Mouse (Mus musculus) kidney, adult 2 months (tissue): ENCODE measurements around the gene Fry. TPM values are rescaled to one million over a fixed set of nuclear protein-coding genes. Genes with fewer than 3 reads are reported as not detected.

Experiments used
- DNase-seq: peaks from one replicate; pipeline ENCODE4 v3.0.0; 2021
- H3K27ac ChIP-seq: fragments of 200-500 bp; 2 replicates; pipeline ENCODE4 v1.5.1; 2012; ENCODE audit warnings: low read depth, low read length, control low read depth, inconsistent platforms; ENCODE audit not compliant: insufficient read depth
- H3K27me3 ChIP-seq: fragments of 200-500 bp; replicated peaks from 2 replicates; pipeline ENCODE4 v1.6.1; 2012; ENCODE audit warnings: mild to moderate bottlenecking, moderate library complexity, low read length, inconsistent platforms; ENCODE audit not compliant: control insufficient read depth, insufficient read depth
- H3K36me3 ChIP-seq: fragments of 200-500 bp; 2 replicates; pipeline ENCODE4 v1.6.1; 2012; ENCODE audit warnings: mild to moderate bottlenecking, moderate library complexity, low read length, inconsistent platforms; ENCODE audit not compliant: control insufficient read depth, insufficient read depth
- H3K4me1 ChIP-seq: fragments of 200-500 bp; 2 replicates; pipeline ENCODE4 v1.6.1; 2011; ENCODE audit warnings: low read length; ENCODE audit not compliant: control insufficient read depth, insufficient read depth
- H3K4me3 ChIP-seq: fragments of 200-500 bp; 2 replicates; pipeline ENCODE4 v1.5.1; 2011; ENCODE audit warnings: mild to moderate bottlenecking, low read depth, low read length, control low read depth; ENCODE audit not compliant: insufficient read depth
- CTCF ChIP-seq: fragments of 200-500 bp; conservative IDR thresholded peaks from 2 replicates; pipeline ENCODE4 v1.5.1; 2011; ENCODE audit warnings: low read depth, mild to moderate bottlenecking, control low read depth, low read length, moderate library complexity, mixed read lengths; ENCODE audit not compliant: insufficient read depth, insufficient read length
- POLR2A ChIP-seq: fragments of 200-500 bp; IDR thresholded peaks from one replicate; pipeline ENCODE4 v1.6.1; 2011; ENCODE audit warnings: low read depth, low read length, control low read depth
- WGBS: fragments of 180-500 bp; shearing (Covaris S2); methylation state at CpG from one replicate; pipeline ENCODE4 v1.1.7; 2018; 5-methylcytosine and 5-hydroxymethylcytosine counted together
- polyA plus RNA-seq: library from polyadenylated mRNA; depleted of rRNA; stranded (reverse); fragments of >200 nt; gene quantifications from 2 replicates; pipeline ENCODE4 v1.2.3, GENCODE M21; 2012

Fry gene
- polyA plus RNA-seq, 1 experiment = 12.9 TPM

DNA sequence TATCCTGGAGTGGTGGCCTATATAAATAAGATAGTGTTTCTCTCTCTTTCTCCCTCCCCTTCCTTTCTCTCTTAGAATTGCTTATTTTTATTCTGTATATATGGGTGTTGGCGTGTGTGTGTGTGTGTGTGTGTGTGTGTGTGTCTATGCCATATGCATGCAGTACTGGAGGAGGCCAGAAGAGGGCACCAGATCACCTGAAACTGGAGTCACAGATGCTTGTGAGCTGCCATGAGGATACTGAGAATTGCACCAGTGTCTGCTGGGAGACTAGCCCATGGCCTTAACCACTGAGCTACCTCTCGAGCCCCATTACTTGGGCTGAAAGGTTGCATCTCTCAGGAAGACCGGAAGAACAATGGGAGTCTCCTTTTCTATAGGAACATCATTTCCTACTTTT lies 149.8 kb downstream of the Fry start:
- no peaks in the 10 kb centered on the region; the same call in none of the 2 replicates for H3K4me1 ChIP-seq
- no peak for DNase-seq
- H3K4me3 ChIP-seq = no peak overlapping the region
- H3K27me3 ChIP-seq = no peaks in the 10 kb centered on the region
- TF ChIP-seq POLR2A = no peak
- peak; percentile 26; the same call in 1 of the 2 replicates for TF ChIP-seq CTCF
- H3K27ac ChIP-seq = no peak overlapping the region
- H3K36me3 ChIP-seq = no peaks in the 10 kb centered on the region
- WGBS = 94% methylated on average over 3 of the region's 3 CpGs

DNA sequence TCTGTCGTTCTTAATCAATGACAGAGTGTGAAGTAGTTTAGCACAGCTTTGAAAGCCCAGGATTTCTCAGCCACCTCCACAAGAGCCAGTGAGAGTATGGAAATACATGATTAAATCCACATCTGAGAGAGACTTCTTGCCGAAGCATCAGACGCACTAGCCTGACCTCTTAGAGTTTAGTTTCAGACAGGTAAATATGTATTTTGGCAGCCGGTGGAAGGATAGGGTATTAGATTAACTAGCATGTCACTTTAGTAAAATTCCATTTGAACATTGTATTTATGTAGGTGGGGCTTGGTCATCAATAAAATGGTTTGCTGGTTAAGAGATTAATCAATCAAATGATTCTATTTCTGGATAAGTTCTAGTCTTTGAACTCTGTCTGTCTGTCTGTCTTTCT lies 152.0 kb downstream of the Fry start:
- TF ChIP-seq CTCF = no peak
- TF ChIP-seq POLR2A = no peak
- DNase-seq = no peak
- 57% methylated on average over 4 of the region's 4 CpGs for WGBS

DNA sequence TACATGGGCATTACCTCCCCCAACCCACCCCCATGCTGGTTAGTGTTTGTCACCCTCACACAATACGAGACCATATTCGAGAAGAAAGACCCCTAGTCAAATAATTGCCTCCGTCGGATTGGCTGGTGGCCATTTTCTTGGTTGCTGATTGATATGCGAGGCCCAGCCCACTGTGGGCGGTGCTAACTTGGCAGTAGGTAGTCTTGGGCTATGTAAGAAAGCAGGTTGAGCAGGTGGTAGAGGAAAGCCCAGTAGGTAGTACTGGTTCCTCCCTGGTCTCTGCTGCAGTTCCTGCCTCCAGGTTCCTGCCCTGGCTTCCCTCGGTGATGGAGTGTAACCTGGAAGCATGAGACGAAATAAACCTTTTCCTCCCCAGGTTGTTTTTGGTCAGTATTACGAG lies 153.7 kb downstream of the Fry start:
- H3K36me3 ChIP-seq = no peaks in the 10 kb centered on the region
- no peak overlapping the region for H3K27ac ChIP-seq
- no peaks in the 10 kb centered on the region for H3K27me3 ChIP-seq
- H3K4me3 ChIP-seq = no peak overlapping the region
- H3K4me1 ChIP-seq = no peaks in the 10 kb centered on the region; the same call in 1 of the 2 replicates
- 96% methylated on average over 9 of the region's 9 CpGs for WGBS
- no peak for TF ChIP-seq POLR2A
- no peak for TF ChIP-seq CTCF
- DNase-seq = no peak

More for the DNA sequence above, 152.0 kb downstream of the Fry start:
- H3K27me3 ChIP-seq = no peaks in the 10 kb centered on the region
- peak overlapping the region; percentile 28 for H3K27ac ChIP-seq
- H3K36me3 ChIP-seq = no peaks in the 10 kb centered on the region
- H3K4me3 ChIP-seq = no peak overlapping the region
- no peaks in the 10 kb centered on the region; the same call in 1 of the 2 replicates for H3K4me1 ChIP-seq

DNA sequence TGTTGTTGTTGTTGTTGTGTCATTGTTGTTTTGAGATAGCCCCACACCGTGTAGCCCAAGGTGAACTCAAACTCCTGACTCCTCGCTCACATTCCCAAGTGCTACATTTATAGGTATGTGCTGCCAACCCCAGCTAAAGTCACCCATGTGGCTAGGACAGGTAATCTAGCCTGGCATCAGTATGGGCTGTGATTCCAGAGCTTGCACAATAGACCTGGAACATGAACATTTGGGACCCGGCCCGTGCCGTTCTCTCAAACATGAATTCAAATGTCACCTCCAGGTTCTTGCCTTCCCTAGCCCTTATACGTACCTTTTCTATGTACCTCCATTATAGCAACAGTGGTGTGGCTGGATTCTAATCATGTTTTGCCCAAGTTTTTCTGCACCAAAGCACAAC lies 156.9 kb downstream of the Fry start:
- no peak overlapping the region for H3K27ac ChIP-seq
- WGBS = 82% methylated on average over 6 of the region's 6 CpGs
- H3K4me3 ChIP-seq = no peak overlapping the region
- no peak for DNase-seq
- TF ChIP-seq CTCF (no peak), POLR2A (no peak)
- H3K27me3 ChIP-seq = no peaks in the 10 kb centered on the region
- no peaks in the 10 kb centered on the region for H3K36me3 ChIP-seq
- no peaks in the 10 kb centered on the region for H3K4me1 ChIP-seq

DNA sequence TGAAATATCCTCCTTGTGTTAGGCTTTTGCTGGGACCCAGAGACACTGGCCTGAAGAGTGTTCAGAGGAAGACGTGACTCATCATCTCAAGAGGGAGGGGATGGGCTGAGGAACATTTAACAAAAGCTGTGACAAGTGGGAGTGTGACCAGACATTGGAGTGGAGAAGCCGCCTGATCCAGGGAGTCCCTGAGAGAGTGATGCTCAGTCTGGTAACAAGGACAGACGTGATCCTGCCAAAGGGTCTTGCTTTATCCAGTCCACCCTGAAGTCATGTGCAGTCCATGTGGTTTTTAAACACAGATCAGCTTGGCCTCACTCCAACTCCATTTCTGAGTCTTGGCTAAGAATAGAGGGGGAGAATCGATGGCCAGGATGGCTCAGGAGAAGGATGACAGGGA lies 158.2 kb downstream of the Fry start:
- Histone ChIP-seq H3K4me1 (no peaks in the 10 kb centered on the region), H3K36me3 (no peaks in the 10 kb centered on the region), H3K27ac (no peak overlapping the region), H3K4me3 (no peak overlapping the region), H3K27me3 (no peaks in the 10 kb centered on the region)
- TF ChIP-seq POLR2A = no peak
- no peak for TF ChIP-seq CTCF
- no peak for DNase-seq
- WGBS = 63% methylated on average over 4 of the region's 4 CpGs

DNA sequence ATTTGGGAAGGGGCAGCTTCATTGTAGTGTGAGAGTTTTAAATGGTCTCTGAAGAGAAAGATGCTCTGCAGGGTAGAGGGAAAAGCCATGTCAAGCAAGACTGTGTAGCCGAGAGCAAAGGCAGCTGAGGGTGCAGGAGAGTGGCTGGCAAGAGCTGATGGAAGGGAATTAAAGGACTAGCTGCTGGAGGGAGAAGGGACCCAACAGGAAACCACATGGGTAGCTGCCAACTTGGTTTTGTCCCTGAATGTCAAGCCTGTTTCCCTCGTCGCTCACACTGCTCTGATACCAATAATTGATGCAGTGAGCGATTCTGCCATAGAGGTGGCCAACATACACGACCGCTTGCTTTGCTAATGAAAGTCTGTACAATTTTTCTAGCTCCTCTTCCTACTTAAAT lies 160.9 kb downstream of the Fry start:
- TF ChIP-seq CTCF (no peak), POLR2A (no peak)
- no peak for DNase-seq
- no peaks in the 10 kb centered on the region for H3K27me3 ChIP-seq
- H3K4me3 ChIP-seq = no peak overlapping the region
- WGBS = 75% methylated on average over 6 of the region's 6 CpGs
- no peaks in the 10 kb centered on the region for H3K4me1 ChIP-seq
- H3K27ac ChIP-seq = no peak overlapping the region
- no peaks in the 10 kb centered on the region for H3K36me3 ChIP-seq

DNA sequence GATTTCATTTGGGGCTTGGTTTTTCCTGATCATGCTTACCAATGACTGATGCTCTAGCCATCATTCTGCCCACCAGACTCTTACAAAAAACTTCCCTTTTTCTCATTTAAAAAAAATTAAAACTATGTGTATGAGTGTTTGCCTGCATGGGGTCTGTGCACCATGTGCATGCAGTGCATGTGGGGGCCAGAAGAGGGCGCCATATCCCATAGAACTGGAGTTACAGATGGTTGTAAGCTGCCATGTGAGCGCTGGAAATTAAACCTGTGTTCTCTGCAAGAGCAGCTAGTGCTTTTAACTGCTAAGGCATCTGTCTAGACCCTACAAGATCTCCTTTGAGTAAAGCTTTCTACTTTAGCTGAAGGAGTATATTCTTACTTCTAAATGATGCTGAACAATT lies 162.6 kb downstream of the Fry start:
- H3K27me3 ChIP-seq = no peaks in the 10 kb centered on the region
- H3K27ac ChIP-seq = no peak overlapping the region
- WGBS = 82% methylated on average over 2 of the region's 2 CpGs
- no peak for DNase-seq
- TF ChIP-seq POLR2A = no peak
- TF ChIP-seq CTCF = 0 out of 2 replicates have a peak, but pooled peaks have one; percentile 9
- H3K36me3 ChIP-seq = no peaks in the 10 kb centered on the region
- no peak overlapping the region for H3K4me3 ChIP-seq
- H3K4me1 ChIP-seq = no peaks in the 10 kb centered on the region
